Mouse (Mus musculus) kidney, adult 2 months (tissue): ENCODE results near the gene Prr13. TPM values are rescaled to one million over a fixed set of nuclear protein-coding genes. Genes with fewer than 3 reads are reported as not detected.

Experiments
- DNase-seq: peaks from one replicate; pipeline ENCODE4 v3.0.0; 2021
- H3K27ac ChIP-seq: fragments of 200-500 bp; 2 replicates; pipeline ENCODE4 v1.5.1; 2012; ENCODE audit warnings: low read depth, low read length, control low read depth, inconsistent platforms; ENCODE audit not compliant: insufficient read depth
- H3K27me3 ChIP-seq: fragments of 200-500 bp; replicated peaks from 2 replicates; pipeline ENCODE4 v1.6.1; 2012; ENCODE audit warnings: mild to moderate bottlenecking, moderate library complexity, low read length, inconsistent platforms; ENCODE audit not compliant: control insufficient read depth, insufficient read depth
- H3K36me3 ChIP-seq: fragments of 200-500 bp; 2 replicates; pipeline ENCODE4 v1.6.1; 2012; ENCODE audit warnings: mild to moderate bottlenecking, moderate library complexity, low read length, inconsistent platforms; ENCODE audit not compliant: control insufficient read depth, insufficient read depth
- H3K4me1 ChIP-seq: fragments of 200-500 bp; 2 replicates; pipeline ENCODE4 v1.6.1; 2011; ENCODE audit warnings: low read length; ENCODE audit not compliant: control insufficient read depth, insufficient read depth
- H3K4me3 ChIP-seq: fragments of 200-500 bp; 2 replicates; pipeline ENCODE4 v1.5.1; 2011; ENCODE audit warnings: mild to moderate bottlenecking, low read depth, low read length, control low read depth; ENCODE audit not compliant: insufficient read depth
- CTCF ChIP-seq: fragments of 200-500 bp; conservative IDR thresholded peaks from 2 replicates; pipeline ENCODE4 v1.5.1; 2011; ENCODE audit warnings: low read depth, mild to moderate bottlenecking, control low read depth, low read length, moderate library complexity, mixed read lengths; ENCODE audit not compliant: insufficient read depth, insufficient read length
- POLR2A ChIP-seq: fragments of 200-500 bp; IDR thresholded peaks from one replicate; pipeline ENCODE4 v1.6.1; 2011; ENCODE audit warnings: low read depth, low read length, control low read depth
- WGBS: fragments of 180-500 bp; shearing (Covaris S2); methylation state at CpG from one replicate; pipeline ENCODE4 v1.1.7; 2018; 5-methylcytosine and 5-hydroxymethylcytosine counted together
- polyA plus RNA-seq: library from polyadenylated mRNA; depleted of rRNA; stranded (reverse); fragments of >200 nt; gene quantifications from 2 replicates; pipeline ENCODE4 v1.2.3, GENCODE M21; 2012

The Prr13 gene
- polyA plus RNA-seq, 1 experiment, result 181 TPM

DNA sequence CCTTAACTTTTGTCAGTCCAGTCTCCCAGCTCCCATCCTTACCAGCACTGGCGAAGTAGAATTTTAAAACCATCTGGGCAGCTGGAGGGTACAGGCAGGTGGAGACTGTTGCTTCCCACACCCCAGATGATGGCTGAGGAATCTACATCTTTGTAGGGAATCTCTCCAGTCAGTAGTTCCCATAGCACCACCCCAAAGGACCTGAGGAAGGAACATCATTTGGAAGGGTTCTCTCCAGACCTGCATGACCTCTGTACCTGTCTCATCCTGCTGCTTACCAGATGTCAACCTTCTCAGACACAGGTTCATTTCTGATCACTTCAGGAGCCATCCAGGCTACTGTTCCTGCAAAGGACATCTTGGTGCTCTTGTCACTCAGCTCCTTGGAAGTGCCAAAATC lies 44.6 kb downstream of the Prr13 start, which contains the start of gene Gm10337:
Gene Gm10337 (plus strand): TSS at position 276 of the 400 bp plus-strand sequence.
- H3K4me3 ChIP-seq, result no peak within 1 kb of the TSS
- 100% methylated on average over 1 of the region's 1 CpGs for WGBS
- no peak within 1 kb of the TSS for H3K27ac ChIP-seq
- no peak for TF ChIP-seq POLR2A
- no peak for TF ChIP-seq CTCF
- peaks cover 9% of the 10 kb centered on the region for H3K36me3 ChIP-seq
- H3K4me1 ChIP-seq, result no peaks in the 10 kb centered on the region
- H3K27me3 ChIP-seq, result no peaks in the 10 kb centered on the region
- no peak for DNase-seq

DNA sequence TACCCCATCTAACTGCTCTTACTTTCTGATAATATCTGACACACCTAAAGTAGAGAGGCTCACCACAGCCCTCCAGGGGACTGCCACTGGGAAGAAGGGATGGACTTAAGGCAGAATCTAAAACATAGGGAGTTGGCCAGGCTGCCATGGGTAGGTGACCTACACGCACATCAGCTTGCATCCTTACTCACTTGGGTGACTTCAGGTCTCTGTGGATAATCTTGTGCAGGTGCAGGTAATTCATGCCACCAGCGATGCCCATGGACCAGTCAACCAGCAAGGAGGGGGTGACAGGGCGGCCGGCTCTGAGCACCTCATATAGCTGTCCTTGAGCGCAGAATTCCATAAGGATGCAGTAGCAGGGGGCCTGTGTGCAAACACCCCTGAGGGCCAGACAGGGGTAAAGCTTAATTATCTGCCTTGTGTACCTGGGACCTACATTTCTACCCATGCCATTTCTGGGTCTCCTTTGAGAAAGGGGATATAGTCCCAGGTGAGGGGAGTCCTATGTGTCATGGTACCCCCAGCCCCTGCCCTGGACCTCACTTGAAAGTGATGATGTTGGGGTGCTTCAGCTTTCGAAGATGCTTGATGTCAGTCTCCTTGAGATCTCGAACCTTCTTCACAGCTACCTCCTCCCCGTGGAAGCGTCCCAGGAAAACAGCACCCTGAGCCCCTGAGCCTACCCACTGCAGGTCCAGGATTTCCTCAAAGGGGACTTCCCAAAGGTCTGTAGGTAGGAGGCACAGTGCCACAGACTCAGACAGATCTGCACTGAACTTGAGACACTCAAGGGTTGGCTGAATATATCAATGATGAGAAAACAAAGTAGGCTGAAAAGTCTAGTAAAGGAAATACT lies 45.3 kb downstream of the Prr13 start:
- Histone ChIP-seq H3K27ac (no peak overlapping the region), H3K4me3 (no peak overlapping the region), H3K4me1 (no peaks in the 10 kb centered on the region), H3K27me3 (no peaks in the 10 kb centered on the region), H3K36me3 (peaks cover 9% of the 10 kb centered on the region)
- 85% methylated on average over 9 of the region's 9 CpGs for WGBS
- TF ChIP-seq POLR2A (no peak), CTCF (no peak)
- no peak for DNase-seq

DNA sequence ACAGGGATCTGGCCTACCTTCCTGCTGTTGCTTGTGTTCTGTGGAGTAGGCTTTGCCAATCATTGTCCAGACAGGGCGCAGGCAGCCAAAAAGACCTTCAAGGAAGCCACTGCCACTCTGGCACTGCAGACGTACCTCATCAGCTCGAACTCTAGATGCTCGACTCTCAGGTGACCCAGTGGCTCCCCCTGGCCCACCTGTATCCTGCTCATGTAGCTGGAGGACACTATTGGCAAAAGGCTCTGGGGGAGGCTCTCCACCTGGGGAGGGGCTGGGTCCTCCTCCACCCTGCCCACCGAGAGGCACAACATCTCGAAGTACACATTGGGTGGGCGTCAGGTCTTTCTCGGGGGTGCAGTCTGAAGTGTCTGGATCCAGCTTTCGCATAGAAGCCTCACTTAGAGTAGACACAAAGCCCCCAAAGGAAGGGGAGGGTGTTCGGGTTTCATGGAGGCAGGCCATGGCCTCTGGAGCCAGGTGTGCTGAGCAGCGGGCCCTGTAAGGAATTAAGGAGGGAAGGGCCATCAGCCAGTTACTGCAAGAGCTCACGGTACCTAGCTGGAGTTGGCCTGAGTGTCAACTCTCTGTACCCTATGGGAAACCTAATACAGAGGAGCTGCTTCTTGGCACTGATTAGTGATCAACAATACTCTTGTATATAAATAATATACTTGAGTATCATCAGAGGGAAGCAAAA lies 46.4 kb downstream of the Prr13 start:
- TF ChIP-seq CTCF, result no peak
- no peak for TF ChIP-seq POLR2A

DNA sequence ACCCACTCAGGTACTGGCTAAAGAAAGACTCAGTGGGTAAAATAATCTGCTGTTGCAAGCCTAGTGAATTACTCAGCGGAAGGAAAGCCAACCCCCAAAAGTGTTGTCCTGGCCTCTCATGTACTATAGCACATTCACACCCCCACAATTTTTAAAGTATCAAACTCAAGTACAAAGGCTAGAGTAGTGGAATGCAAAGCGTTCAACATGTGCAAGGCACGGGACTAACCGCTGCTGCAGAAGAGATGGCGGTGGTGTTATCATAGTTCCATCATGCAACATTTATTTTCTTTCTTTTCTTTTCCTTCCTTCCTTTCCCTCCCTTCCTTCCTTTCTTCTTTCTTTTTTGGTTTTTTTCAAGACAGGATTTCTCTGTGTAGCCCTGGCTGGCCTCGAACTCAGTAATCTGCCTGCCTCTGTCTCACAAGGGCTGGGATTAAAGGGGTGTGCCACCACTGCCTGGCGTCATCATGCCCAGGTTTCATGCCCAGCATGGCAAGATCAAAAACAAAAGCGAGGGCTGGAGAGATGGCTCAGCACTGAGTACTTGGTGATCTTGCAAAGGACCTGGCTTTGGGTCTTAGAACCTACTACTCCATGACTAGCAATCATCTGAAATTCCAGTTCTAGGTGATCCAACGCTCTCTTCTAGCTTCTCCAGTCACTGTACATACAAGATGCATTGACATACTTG lies 47.1 kb downstream of the Prr13 start:
- Histone ChIP-seq H3K4me3 (no peak overlapping the region), H3K4me1 (peaks cover 2% of the 10 kb centered on the region; the same call in 1 of the 2 replicates), H3K27ac (no peak overlapping the region), H3K36me3 (peaks cover 3% of the 10 kb centered on the region), H3K27me3 (no peaks in the 10 kb centered on the region)
- TF ChIP-seq POLR2A, result no peak
- no peak for TF ChIP-seq CTCF
- 71% methylated on average over 9 of the region's 9 CpGs for WGBS
- no peak for DNase-seq

More for the DNA sequence above, 46.4 kb downstream of the Prr13 start:
- Histone ChIP-seq H3K27ac (no peak overlapping the region), H3K4me1 (no peaks in the 10 kb centered on the region; the same call in 1 of the 2 replicates), H3K27me3 (no peaks in the 10 kb centered on the region), H3K4me3 (no peak overlapping the region), H3K36me3 (peaks cover 3% of the 10 kb centered on the region)
- 56% methylated on average over 12 of the region's 12 CpGs for WGBS
- DNase-seq, result no peak

DNA sequence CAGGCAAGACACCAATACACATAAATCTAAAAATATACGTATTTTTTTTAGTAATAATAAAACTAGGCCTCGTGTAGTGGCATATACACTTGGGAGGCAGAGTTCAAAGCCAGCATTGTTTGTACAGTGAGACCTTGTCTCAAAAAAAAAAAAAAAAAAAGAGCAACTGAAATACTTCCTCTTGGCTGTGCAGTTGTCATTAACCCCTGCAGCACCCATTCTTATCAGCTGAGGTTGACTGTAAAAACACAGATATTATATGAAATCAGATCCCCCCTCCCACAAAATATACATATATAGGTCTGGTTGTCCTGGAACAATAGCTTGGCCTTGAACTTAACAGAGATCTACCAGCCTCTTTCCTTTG lies 47.6 kb downstream of the Prr13 start:
- 36% methylated on average over 2 of the region's 2 CpGs for WGBS
- Histone ChIP-seq H3K4me3 (no peak overlapping the region), H3K27ac (no peak overlapping the region), H3K27me3 (no peaks in the 10 kb centered on the region), H3K4me1 (peaks cover 3% of the 10 kb centered on the region; the same call in 1 of the 2 replicates), H3K36me3 (no peaks in the 10 kb centered on the region)
- DNase-seq, result no peak
- no peak for TF ChIP-seq POLR2A
- no peak for TF ChIP-seq CTCF

DNA sequence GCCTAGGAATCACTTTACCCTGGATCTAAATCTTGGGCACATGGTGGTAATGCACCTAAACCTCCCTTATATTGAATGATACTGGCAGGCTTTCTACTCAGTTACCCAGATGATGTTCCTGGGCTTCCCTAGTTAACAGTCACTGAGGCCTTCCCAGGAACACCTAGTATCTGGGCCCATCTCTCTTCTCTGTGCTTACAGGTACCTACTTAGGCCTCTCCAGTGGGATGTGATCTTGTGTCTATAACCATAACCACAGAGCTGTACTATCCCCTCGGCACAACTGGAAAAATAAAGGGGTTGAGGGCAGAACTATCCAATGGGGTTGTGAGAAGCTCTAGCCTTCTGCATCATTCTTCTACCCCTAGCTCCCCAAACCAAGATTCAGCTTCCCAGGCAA lies 48.0 kb downstream of the Prr13 start:
- no peak for DNase-seq
- no peak overlapping the region for H3K4me3 ChIP-seq
- no peak overlapping the region for H3K27ac ChIP-seq
- no peaks in the 10 kb centered on the region for H3K36me3 ChIP-seq
- no peak for TF ChIP-seq POLR2A
- no peak for TF ChIP-seq CTCF
- WGBS, result 91% methylated on average over 1 of the region's 1 CpGs
- H3K27me3 ChIP-seq, result no peaks in the 10 kb centered on the region
- peaks cover 3% of the 10 kb centered on the region; the same call in 1 of the 2 replicates for H3K4me1 ChIP-seq
